Mouse (Mus musculus): ENCODE measurements at regions not wholly inside any gene's neighbourhood (a gene's known extent, or its start where the extent isn't known, plus 50 kb on each side); places are given as distances from the start of the nearest gene placed in this dataset.

GRCm38 (mm10) chr15:13284219-13284618 lies 110.7 kb upstream of the Cdh6 start:
- Histone ChIP-seq H3K4me3 (ENCODE audit: low read depth, low read length) (no peak overlapping the region), H3K27me3 (ENCODE audit: insufficient read depth, low read length) (no peaks in the 10 kb centered on the region), H3K4me2 (ENCODE audit: low read depth, low read length) (no peak overlapping the region), H3K36me3 (replicated peaks; ENCODE audit: insufficient read depth, low read length) (no peaks in the 10 kb centered on the region), H3K4me1 (ENCODE audit: insufficient read depth) (no peaks in the 10 kb centered on the region), H3K9ac (replicated peaks) (no peak overlapping the region), H3K27ac (ENCODE audit: low read depth) (no peak overlapping the region), H3K9me3 (ENCODE audit: low read length) (no peaks in the 10 kb centered on the region)
- 65% methylated on average over 2 of the region's 2 CpGs for WGBS (ENCODE audit: insufficient replicate concordance)
- DNase-seq (no peak), ATAC-seq (no peak)
- no peak for TF ChIP-seq CTCF (IDR thresholded peaks at IDR 0.05; ENCODE audit: low read depth)
- no peak for TF ChIP-seq EP300 (IDR thresholded peaks at IDR 0.05; ENCODE audit: low read depth)

- Histone ChIP-seq H3K9ac (replicated peaks) (no peak overlapping the region), H3K27me3 (ENCODE audit: insufficient read depth, low read length) (no peaks in the 10 kb centered on the region), H3K36me3 (replicated peaks; ENCODE audit: insufficient read depth, low read length) (no peaks in the 10 kb centered on the region), H3K4me2 (ENCODE audit: low read depth, low read length) (no peak overlapping the region), H3K27ac (ENCODE audit: low read depth) (no peak overlapping the region), H3K9me3 (ENCODE audit: low read length) (no peaks in the 10 kb centered on the region), H3K4me1 (ENCODE audit: insufficient read depth) (no peaks in the 10 kb centered on the region), H3K4me3 (ENCODE audit: low read depth, low read length) (no peak overlapping the region)
- TF ChIP-seq CTCF (IDR thresholded peaks at IDR 0.05; ENCODE audit: low read depth) (no peak), EP300 (IDR thresholded peaks at IDR 0.05; ENCODE audit: low read depth) (no peak)
- ATAC-seq (no peak), DNase-seq (no peak)
- 71% methylated on average over 5 of the region's 5 CpGs for WGBS (ENCODE audit: insufficient replicate concordance)
Measured at GRCm38 (mm10) chr15:13283106-13283505, 109.6 kb upstream of the Cdh6 start.

- DNase-seq (no peak), ATAC-seq (no peak)
- 76% methylated on average over 8 of the region's 8 CpGs for WGBS (ENCODE audit: insufficient replicate concordance)
- Histone ChIP-seq H3K4me2 (ENCODE audit: low read depth, low read length) (no peak overlapping the region), H3K9ac (replicated peaks) (no peak overlapping the region), H3K36me3 (replicated peaks; ENCODE audit: insufficient read depth, low read length) (no peaks in the 10 kb centered on the region), H3K27ac (ENCODE audit: low read depth) (no peak overlapping the region), H3K4me1 (ENCODE audit: insufficient read depth) (no peaks in the 10 kb centered on the region), H3K9me3 (ENCODE audit: low read length) (no peaks in the 10 kb centered on the region), H3K27me3 (ENCODE audit: insufficient read depth, low read length) (no peaks in the 10 kb centered on the region), H3K4me3 (ENCODE audit: low read depth, low read length) (no peak overlapping the region)
- TF ChIP-seq EP300 (IDR thresholded peaks at IDR 0.05; ENCODE audit: low read depth) (no peak), CTCF (IDR thresholded peaks at IDR 0.05; ENCODE audit: low read depth) (no peak)
Measured at GRCm38 (mm10) chr15:13276909-13277235, 103.4 kb upstream of the Cdh6 start.

- ATAC-seq, result no peak
- WGBS (ENCODE audit: insufficient replicate concordance), result 52% methylated on average over 5 of the region's 5 CpGs
- Histone ChIP-seq H3K9ac (replicated peaks) (no peak overlapping the region), H3K4me3 (ENCODE audit: low read depth, low read length) (no peak overlapping the region), H3K36me3 (replicated peaks; ENCODE audit: insufficient read depth, low read length) (no peaks in the 10 kb centered on the region), H3K27me3 (ENCODE audit: insufficient read depth, low read length) (no peaks in the 10 kb centered on the region), H3K4me1 (ENCODE audit: insufficient read depth) (no peaks in the 10 kb centered on the region), H3K27ac (ENCODE audit: low read depth) (no peak overlapping the region), H3K9me3 (ENCODE audit: low read length) (no peaks in the 10 kb centered on the region), H3K4me2 (ENCODE audit: low read depth, low read length) (no peak overlapping the region)
- DNase-seq, result no peak
- TF ChIP-seq EP300 (IDR thresholded peaks at IDR 0.05; ENCODE audit: low read depth) (no peak), CTCF (IDR thresholded peaks at IDR 0.05; ENCODE audit: low read depth) (no peak)
Measured at GRCm38 (mm10) chr15:13276225-13276908, 102.9 kb upstream of the Cdh6 start.

GRCm38 (mm10) chr15:13275326-13275725 lies 101.9 kb upstream of the Cdh6 start:
- Histone ChIP-seq H3K4me3 (ENCODE audit: low read depth, low read length) (no peak overlapping the region), H3K4me2 (ENCODE audit: low read depth, low read length) (no peak overlapping the region), H3K9me3 (ENCODE audit: low read length) (no peaks in the 10 kb centered on the region), H3K27ac (ENCODE audit: low read depth) (no peak overlapping the region), H3K4me1 (ENCODE audit: insufficient read depth) (no peaks in the 10 kb centered on the region), H3K27me3 (ENCODE audit: insufficient read depth, low read length) (no peaks in the 10 kb centered on the region), H3K36me3 (replicated peaks; ENCODE audit: insufficient read depth, low read length) (no peaks in the 10 kb centered on the region), H3K9ac (replicated peaks) (no peak overlapping the region)
- DNase-seq, result no peak
- 36% methylated on average over 5 of the region's 5 CpGs for WGBS (ENCODE audit: insufficient replicate concordance)
- TF ChIP-seq EP300 (IDR thresholded peaks at IDR 0.05; ENCODE audit: low read depth) (no peak), CTCF (IDR thresholded peaks at IDR 0.05; ENCODE audit: low read depth) (no peak)
- ATAC-seq, result no peak

- no peak for TF ChIP-seq EP300 (IDR thresholded peaks at IDR 0.05; ENCODE audit: low read depth)
- Histone ChIP-seq H3K27me3 (ENCODE audit: insufficient read depth, low read length) (no peaks in the 10 kb centered on the region), H3K4me1 (ENCODE audit: insufficient read depth) (no peaks in the 10 kb centered on the region), H3K9me3 (ENCODE audit: low read length) (no peaks in the 10 kb centered on the region), H3K27ac (ENCODE audit: low read depth) (no peak overlapping the region), H3K9ac (replicated peaks) (no peak overlapping the region), H3K36me3 (replicated peaks; ENCODE audit: insufficient read depth, low read length) (no peaks in the 10 kb centered on the region), H3K4me2 (ENCODE audit: low read depth, low read length) (no peak overlapping the region), H3K4me3 (ENCODE audit: low read depth, low read length) (no peak overlapping the region)
- ATAC-seq, result no peak
- WGBS (ENCODE audit: insufficient replicate concordance), result 66% methylated on average over 5 of the region's 5 CpGs
- no peak for DNase-seq
Measured at GRCm38 (mm10) chr15:13274366-13275067, 101.0 kb upstream of the Cdh6 start.

Data from liver, postnatal 0 days (tissue).